Mouse (Mus musculus) bone marrow, adult 2 months (tissue): Measurements from ENCODE around the gene Olfr657. TPM values are rescaled to one million over a fixed set of nuclear protein-coding genes. Genes with fewer than 3 reads are reported as not detected.

Source experiments
- H3K27ac ChIP-seq: fragments of 200-500 bp; 2 replicates; pipeline ENCODE4 v1.5.1; 2012; ENCODE audit warnings: low read depth, mild to moderate bottlenecking, control low read depth, inconsistent platforms, low read length; ENCODE audit not compliant: control insufficient read depth, poor library complexity, insufficient read depth
- H3K4me1 ChIP-seq: fragments of 200-500 bp; 2 replicates; pipeline ENCODE4 v1.6.1; 2011; ENCODE audit warnings: low read length; ENCODE audit not compliant: control insufficient read depth, insufficient read depth
- H3K4me3 ChIP-seq: fragments of 200-500 bp; replicated peaks from 2 replicates; pipeline ENCODE3; 2011; ENCODE audit warnings: mild to moderate bottlenecking, low read depth, low read length, control low read depth; ENCODE audit not compliant: control insufficient read depth
- CTCF ChIP-seq: fragments of 200-500 bp; IDR thresholded peaks from 2 replicates; pipeline ENCODE4 v1.5.1; 2011; ENCODE audit warnings: low read length, control low read depth; ENCODE audit not compliant: control insufficient read depth, insufficient read depth
- POLR2A ChIP-seq: fragments of 200-500 bp; IDR thresholded peaks from 2 replicates; pipeline ENCODE4 v1.6.1; 2011; ENCODE audit warnings: low read depth, mild to moderate bottlenecking, control low read depth, low read length, borderline replicate concordance; ENCODE audit not compliant: control insufficient read depth
- WGBS: fragments of 180-500 bp; shearing (Covaris S2); methylation state at CpG from one replicate; pipeline ENCODE4 v1.1.7; 2018; 5-methylcytosine and 5-hydroxymethylcytosine counted together
- polyA plus RNA-seq: library from polyadenylated mRNA; stranded (reverse); fragments of >200 nt; gene quantifications from 2 replicates; pipeline ENCODE4 v1.2.4, GENCODE M21; 2011; ENCODE audit warnings: low replicate concordance; ENCODE audit not compliant: missing spikeins, insufficient read depth, insufficient read length

The Olfr657 gene
- polyA plus RNA-seq, 1 experiment: not detected

DNA sequence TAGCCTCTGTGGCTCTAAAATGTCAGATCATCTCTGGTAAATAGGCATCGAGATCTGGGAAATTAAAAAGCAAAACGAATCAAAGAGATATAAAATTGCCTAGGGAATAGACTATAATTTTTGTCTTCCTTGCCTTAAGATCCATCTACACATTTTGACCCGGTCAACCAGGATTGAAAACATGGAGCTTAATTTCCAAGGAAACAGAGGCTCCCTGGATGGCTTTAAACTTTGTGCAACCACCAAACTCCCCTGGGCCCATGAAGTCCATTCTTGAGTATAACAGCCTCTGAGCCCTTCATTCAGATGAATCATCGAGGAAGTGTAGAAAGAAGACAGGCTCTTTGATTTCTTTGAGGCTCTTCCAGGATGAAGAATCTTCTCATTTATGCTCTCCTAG is 10.9 kb upstream of the Olfr657 start, which contains the start of gene Olfr656:
Gene Olfr656 (plus strand): TSS at position 301 of the 400 bp plus-strand sequence.
- no peak for TF ChIP-seq POLR2A
- TF ChIP-seq CTCF: no peak
- Histone ChIP-seq H3K27ac (no peak within 1 kb of the TSS), H3K4me3 (no peak within 1 kb of the TSS), H3K4me1 (no peaks in the 10 kb centered on the region)
- WGBS: 75% methylated on average over 4 of the region's 4 CpGs

DNA sequence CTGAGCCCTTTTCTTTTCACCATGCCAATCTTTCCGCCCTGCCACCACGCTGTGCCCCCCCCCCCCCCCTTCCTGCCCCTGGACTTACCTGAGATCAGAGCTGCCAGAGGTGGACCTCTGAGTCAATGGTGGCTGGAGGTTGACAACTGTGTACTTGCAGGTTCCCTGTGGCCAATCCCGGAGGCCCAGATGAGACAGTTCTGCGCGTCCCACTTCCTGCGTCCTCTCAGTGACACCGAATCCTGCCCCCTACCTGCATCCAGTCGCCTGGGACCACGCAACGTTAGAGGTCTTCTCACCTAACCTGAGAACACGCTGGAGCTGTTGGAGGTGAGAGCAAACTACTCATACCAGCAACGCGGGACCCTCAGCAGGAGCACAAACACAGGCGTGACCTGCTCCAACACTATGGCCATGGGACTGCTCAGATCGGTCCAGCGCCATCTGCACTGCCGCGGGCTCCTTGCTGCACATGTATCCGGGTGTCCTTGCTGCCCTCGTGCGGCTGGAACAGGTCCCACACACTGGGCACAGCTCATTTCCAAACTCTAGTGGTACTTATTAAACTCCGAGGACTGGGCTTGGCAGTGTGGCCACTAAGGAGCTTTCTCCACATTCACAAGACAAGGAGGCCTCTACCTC is 22.4 kb downstream of the Olfr657 start, which contains the start of gene Olfr658:
Gene Olfr658 (minus strand): TSS at position 465 of the 642 bp plus-strand sequence.
- WGBS: 21% methylated on average over 21 of the region's 22 CpGs
- H3K27ac ChIP-seq: no peak within 1 kb of the TSS
- H3K4me1 ChIP-seq: no peaks in the 10 kb centered on the region
- H3K4me3 ChIP-seq: peak within 1 kb of the TSS; percentile 52
- no peak for TF ChIP-seq POLR2A
- peak; percentile 65 for TF ChIP-seq CTCF

GRCm38 (mm10) chr7:104666453-104666852 is 41.9 kb downstream of the Olfr657 start, which contains the start of gene Olfr659:
TSS of gene Olfr659 (plus strand) at chr7:104666753.
- no peak for TF ChIP-seq POLR2A
- TF ChIP-seq CTCF: no peak

GRCm38 (mm10) chr7:104686201-104686600 is 61.6 kb downstream of the Olfr657 start, which contains the start of gene Olfr661:
TSS of gene Olfr661 (plus strand) at chr7:104686501.
- H3K27ac ChIP-seq: no peak within 1 kb of the TSS
- H3K4me3 ChIP-seq: no peak within 1 kb of the TSS
- TF ChIP-seq CTCF: no peak
- no peak for TF ChIP-seq POLR2A
- H3K4me1 ChIP-seq: no peaks in the 10 kb centered on the region
- 80% methylated on average over 2 of the region's 2 CpGs for WGBS

More at GRCm38 (mm10) chr7:104666453-104666852, 41.9 kb downstream of the Olfr657 start, which contains the start of gene Olfr659:
- no peaks in the 10 kb centered on the region for H3K4me1 ChIP-seq
- no peak within 1 kb of the TSS for H3K4me3 ChIP-seq
- WGBS: 78% methylated on average over 3 of the region's 3 CpGs
- H3K27ac ChIP-seq: no peak within 1 kb of the TSS

Other genes with a start within 250 kb of the Olfr657 start
- gene Trim30c, start 224.0 kb upstream of the Olfr657 start, polyA plus RNA-seq: 1.8 TPM in 1 of 2 replicates, not detected in the other
- 14.0 and 21.3 TPM in 2 replicates for gene Trim30a, start 159.6 kb upstream of the Olfr657 start, polyA plus RNA-seq
- gene Trim30d, start 116.9 kb upstream of the Olfr657 start, polyA plus RNA-seq: 6.9 and 10.5 TPM in 2 replicates
- not detected in 2 replicates for gene Olfr651, start 74.7 kb upstream of the Olfr657 start, polyA plus RNA-seq
- not detected in 2 replicates for gene Olfr652, start 63.9 kb upstream of the Olfr657 start, polyA plus RNA-seq
- gene Olfr653, start 47.5 kb upstream of the Olfr657 start, polyA plus RNA-seq: not detected in 2 replicates
- gene Olfr654, start 37.8 kb upstream of the Olfr657 start, polyA plus RNA-seq: not detected in 2 replicates
- not detected in 2 replicates for gene Olfr655, start 23.0 kb upstream of the Olfr657 start, polyA plus RNA-seq
- not detected in 2 replicates for gene Olfr656, start 10.8 kb upstream of the Olfr657 start, polyA plus RNA-seq
- not detected in 2 replicates for gene Olfr658, start 22.5 kb downstream of the Olfr657 start, polyA plus RNA-seq
- gene Olfr659, start 42.0 kb downstream of the Olfr657 start, polyA plus RNA-seq: not detected in 2 replicates
- 0.42 TPM in 1 of 2 replicates, not detected in the other for gene Olfr661, start 61.7 kb downstream of the Olfr657 start, polyA plus RNA-seq
- not detected in 2 replicates for gene Usp17le, start 152.7 kb downstream of the Olfr657 start, polyA plus RNA-seq
- gene Usp17lb, start 217.8 kb downstream of the Olfr657 start, polyA plus RNA-seq: not detected in 2 replicates
- gene Usp17la, start 232.2 kb downstream of the Olfr657 start, polyA plus RNA-seq: not detected in 2 replicates